Mouse (Mus musculus) kidney, postnatal 0 days (tissue): ENCODE measurements around the gene Borcs7. TPM values are rescaled to one million over a fixed set of nuclear protein-coding genes. Genes with fewer than 3 reads are reported as not detected.

Experiments used
- ATAC-seq: fragments of 200-750 bp; cut with Nextera tagmentation; replicated peaks from 2 replicates; pipeline ENCODE4 v1.8.0; 2017; ENCODE audit warnings: low read depth, moderate number of reproducible peaks, moderate TSS enrichment, moderate library complexity; ENCODE audit not compliant: low FRiP score
- DNase-seq: peaks from one replicate; pipeline ENCODE4 v3.0.0-alpha.2; 2016; ENCODE audit warnings: low spot score
- H3K27ac ChIP-seq: fragments of 300-500 bp; sonication (generic); 2 replicates; pipeline ENCODE4 v1.5.1; 2014; ENCODE audit warnings: mild to moderate bottlenecking
- H3K27me3 ChIP-seq: fragments of 300-500 bp; sonication (generic); 2 replicates; pipeline ENCODE4 v1.6.1; 2014; ENCODE audit warnings: low read length, mixed read lengths; ENCODE audit not compliant: insufficient read depth
- H3K36me3 ChIP-seq: fragments of 300-500 bp; sonication (generic); 2 replicates; pipeline ENCODE4 v1.6.1; 2014; ENCODE audit warnings: low read length, mixed read lengths; ENCODE audit not compliant: insufficient read depth
- H3K4me1 ChIP-seq: fragments of 300-500 bp; sonication (generic); replicated peaks from 2 replicates; pipeline ENCODE4 v1.6.1; 2014; ENCODE audit warnings: antibody characterized with exemption, low read length, mixed read lengths; ENCODE audit not compliant: insufficient read depth
- H3K4me2 ChIP-seq: fragments of 300-500 bp; sonication (generic); 2 replicates; pipeline ENCODE4 v1.6.1; 2014; ENCODE audit warnings: mild to moderate bottlenecking, low read length, moderate library complexity, mixed read lengths
- H3K4me3 ChIP-seq: fragments of 300-500 bp; sonication (generic); replicated peaks from 2 replicates; pipeline ENCODE4 v1.5.1; 2014; ENCODE audit warnings: low read depth, low read length
- H3K9ac ChIP-seq: fragments of 300-500 bp; sonication (generic); 2 replicates; pipeline ENCODE4 v1.6.1; 2014; ENCODE audit warnings: low read depth, low read length
- H3K9me3 ChIP-seq: fragments of 300-500 bp; sonication (generic); replicated peaks from 2 replicates; pipeline ENCODE4 v1.6.1; 2016; ENCODE audit warnings: low read length, inconsistent platforms, mixed read lengths
- CTCF ChIP-seq: IDR thresholded peaks from 2 replicates; pipeline ENCODE4 v1.5.1; 2016; ENCODE audit warnings: antibody characterized with exemption, low read depth, mild to moderate bottlenecking, moderate library complexity
- WGBS: fragments of 180-500 bp; shearing (Covaris S2); extraction: QIAGEN DNeasy Blood & Tissue Kit; methylation state at CpG from one replicate; pipeline ENCODE4 v1.1.7; 2014; 5-methylcytosine and 5-hydroxymethylcytosine counted together
- polyA plus RNA-seq: library from polyadenylated mRNA; unstranded; fragments of >200 nt; fragmentation: Nextera tagmentation; extraction: Ambion mirVana; gene quantifications from 2 replicates; pipeline ENCODE4 v1.2.1, GENCODE M21; 2015

The Borcs7 gene
- polyA plus RNA-seq, 1 experiment from 2014 or later: 21.3 TPM

DNA sequence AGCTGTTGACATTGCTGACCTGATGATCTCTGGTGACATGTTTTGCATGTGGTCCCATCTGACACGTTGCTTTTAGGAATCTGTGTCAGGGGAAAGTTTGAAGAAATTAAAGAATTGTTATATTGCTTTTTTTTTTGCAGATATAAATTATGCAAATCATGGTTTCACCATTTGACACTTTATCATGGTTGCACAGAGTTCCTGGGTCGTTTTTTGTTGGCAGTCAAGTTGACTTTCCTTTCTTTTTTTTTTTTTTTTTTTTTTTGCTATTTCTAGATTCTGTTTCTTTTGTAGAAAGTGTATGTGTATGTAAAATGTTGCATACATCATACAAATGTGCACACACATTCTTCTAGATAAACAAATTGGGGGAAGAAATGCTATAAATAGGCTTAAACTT, 1.4 kb downstream of the Borcs7 start:
- ATAC-seq: no peak
- 57% methylated on average over 2 of the region's 2 CpGs for WGBS
- no peak for TF ChIP-seq CTCF

DNA sequence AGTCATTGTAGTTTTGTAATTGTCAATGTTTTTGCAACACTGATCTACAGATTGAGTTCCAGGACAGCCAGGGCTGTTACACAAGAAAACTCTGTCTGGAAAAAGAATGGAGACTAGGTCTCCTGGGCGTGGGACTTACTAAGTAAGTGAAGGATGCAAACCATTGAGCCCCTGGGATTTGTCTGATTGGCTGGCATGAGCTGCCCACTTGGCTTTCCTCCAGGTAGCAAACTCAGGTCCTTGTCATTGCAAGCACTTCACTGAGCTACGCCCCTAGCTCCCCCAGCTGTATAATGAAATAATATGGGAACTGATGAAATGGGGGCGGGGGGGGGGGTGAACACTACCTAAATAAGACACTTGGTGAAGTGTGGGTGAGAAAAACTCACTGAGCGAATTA, 3.4 kb downstream of the Borcs7 start:
- H3K9ac ChIP-seq: no peak overlapping the region
- H3K9me3 ChIP-seq: no peaks in the 10 kb centered on the region
- H3K27ac ChIP-seq: no peak overlapping the region
- WGBS: 86% methylated on average over 4 of the region's 4 CpGs
- ATAC-seq (no peak), DNase-seq (no peak)
- peaks cover 6% of the 10 kb centered on the region; the same call in 1 of the 2 replicates for H3K4me1 ChIP-seq
- TF ChIP-seq CTCF: no peak
- no peak overlapping the region for H3K4me2 ChIP-seq
- H3K4me3 ChIP-seq: no peak overlapping the region
- no peaks in the 10 kb centered on the region for H3K27me3 ChIP-seq
- no peaks in the 10 kb centered on the region for H3K36me3 ChIP-seq

More for the DNA sequence above, 1.4 kb downstream of the Borcs7 start:
- H3K4me3 ChIP-seq: no peak overlapping the region
- no peak overlapping the region for H3K9ac ChIP-seq
- no peak overlapping the region for H3K27ac ChIP-seq
- no peaks in the 10 kb centered on the region for H3K27me3 ChIP-seq
- no peak for DNase-seq
- H3K9me3 ChIP-seq: no peaks in the 10 kb centered on the region
- H3K36me3 ChIP-seq: no peaks in the 10 kb centered on the region
- peaks cover 6% of the 10 kb centered on the region; the same call in 1 of the 2 replicates for H3K4me1 ChIP-seq
- no peak overlapping the region for H3K4me2 ChIP-seq

- DNase-seq (no peak), ATAC-seq (no peak)
- 94% methylated on average over 8 of the region's 8 CpGs for WGBS
- no peaks in the 10 kb centered on the region for H3K36me3 ChIP-seq
- H3K4me3 ChIP-seq: no peak overlapping the region
- H3K4me1 ChIP-seq: no peaks in the 10 kb centered on the region
- H3K4me2 ChIP-seq: no peak overlapping the region
- H3K27me3 ChIP-seq: no peaks in the 10 kb centered on the region
- TF ChIP-seq CTCF: no peak
- H3K9ac ChIP-seq: no peak overlapping the region
- no peak overlapping the region for H3K27ac ChIP-seq
- no peaks in the 10 kb centered on the region for H3K9me3 ChIP-seq
Observed at GRCm38 (mm10) chr19:46696482-46696881, 6.8 kb downstream of the Borcs7 start.

DNA sequence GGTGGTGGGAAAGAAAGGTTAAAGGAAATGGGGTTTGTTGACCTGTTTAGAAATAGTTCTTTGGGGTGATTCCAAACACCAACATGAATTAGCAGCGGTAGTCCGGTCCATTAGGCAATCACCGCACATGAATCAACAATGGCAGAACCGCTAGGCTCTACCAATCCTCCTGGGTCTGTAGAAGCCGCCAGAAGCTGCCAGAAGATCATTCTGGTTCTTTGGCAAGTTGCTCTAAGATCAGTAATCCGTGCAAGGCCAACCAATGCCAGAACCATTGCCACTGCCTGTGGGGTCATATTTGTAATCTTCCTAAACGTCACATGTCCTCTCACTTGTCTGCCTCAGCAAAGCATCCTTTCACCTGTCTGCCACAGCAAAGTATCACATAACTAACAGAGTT, 7.2 kb downstream of the Borcs7 start:
- no peak for DNase-seq
- no peak overlapping the region for H3K4me3 ChIP-seq
- WGBS: 90% methylated on average over 7 of the region's 7 CpGs
- no peaks in the 10 kb centered on the region for H3K27me3 ChIP-seq
- H3K36me3 ChIP-seq: no peaks in the 10 kb centered on the region
- no peak overlapping the region for H3K4me2 ChIP-seq
- H3K9me3 ChIP-seq: no peaks in the 10 kb centered on the region
- H3K4me1 ChIP-seq: no peaks in the 10 kb centered on the region
- ATAC-seq: no peak
- no peak overlapping the region for H3K9ac ChIP-seq
- TF ChIP-seq CTCF: no peak
- no peak overlapping the region for H3K27ac ChIP-seq

- no peak for ATAC-seq
- no peak overlapping the region for H3K27ac ChIP-seq
Observed at GRCm38 (mm10) chr19:46697840-46698517, 8.3 kb downstream of the Borcs7 start.

GRCm38 (mm10) chr19:46699011-46699481, 9.3 kb downstream of the Borcs7 start:
- H3K4me3 ChIP-seq: no peak overlapping the region
- no peak for TF ChIP-seq CTCF
- H3K36me3 ChIP-seq: no peaks in the 10 kb centered on the region
- H3K9ac ChIP-seq: no peak overlapping the region
- no peak overlapping the region for H3K4me2 ChIP-seq
- DNase-seq: no peak
- no peaks in the 10 kb centered on the region for H3K27me3 ChIP-seq
- no peak for ATAC-seq
- 74% methylated on average over 10 of the region's 10 CpGs for WGBS
- H3K4me1 ChIP-seq: no peaks in the 10 kb centered on the region
- no peaks in the 10 kb centered on the region for H3K9me3 ChIP-seq
- no peak overlapping the region for H3K27ac ChIP-seq

More at GRCm38 (mm10) chr19:46697840-46698517, 8.3 kb downstream of the Borcs7 start:
- no peak for DNase-seq
- 49% methylated on average over 19 of the region's 19 CpGs for WGBS
- Histone ChIP-seq H3K4me1 (no peaks in the 10 kb centered on the region), H3K9me3 (no peaks in the 10 kb centered on the region), H3K27me3 (no peaks in the 10 kb centered on the region), H3K9ac (no peak overlapping the region), H3K36me3 (no peaks in the 10 kb centered on the region), H3K4me2 (no peak overlapping the region), H3K4me3 (no peak overlapping the region)
- no peak for TF ChIP-seq CTCF
